Mouse (Mus musculus) MEL (cell line): ENCODE measurements around the gene BC024978. TPM values are rescaled to one million over a fixed set of nuclear protein-coding genes. Genes with fewer than 3 reads are reported as not detected.

ENCODE experiments used
- DNase-seq: peaks from one replicate; pipeline ENCODE4 v3.0.0; 2011; ENCODE audit warnings: low read depth, low spot score
- H3K27ac ChIP-seq: 2 replicates; pipeline ENCODE4 v1.5.1; 2012; ENCODE audit warnings: low read depth, mild to moderate bottlenecking, control low read depth, low read length, moderate library complexity; ENCODE audit not compliant: control insufficient read depth
- H3K27me3 ChIP-seq, 2 experiments: fragments of 150-350 bp in 1 of 2; sonication (generic) in 1 of 2; 2 replicates each; pipeline ENCODE4 v1.6.1; 2012; ENCODE audit warnings: low read length in 2 of 2, mild to moderate bottlenecking in 2 of 2, improper control_type of control experiment in 1 of 2, moderate library complexity in 1 of 2; ENCODE audit not compliant: insufficient read depth in 2 of 2, control insufficient read depth in 1 of 2
- H3K36me3 ChIP-seq, 2 experiments: 2 replicates each; pipeline ENCODE4 v1.6.1; 2012 to 2014; ENCODE audit warnings: low read length in 2 of 2, improper control_type of control experiment in 1 of 2, inconsistent platforms in 1 of 2, mild to moderate bottlenecking in 1 of 2; ENCODE audit not compliant: insufficient read depth in 2 of 2, control insufficient read depth in 1 of 2
- H3K4me1 ChIP-seq, 2 experiments: fragments of 150-350 bp in 1 of 2; sonication (generic) in 1 of 2; 2 replicates each; pipeline ENCODE4 v1.6.1; 2012; ENCODE audit warnings: low read length in 2 of 2, improper control_type of control experiment in 1 of 2, mild to moderate bottlenecking in 1 of 2; ENCODE audit not compliant: insufficient read depth in 2 of 2, control insufficient read depth in 1 of 2
- H3K4me3 ChIP-seq, 2 experiments: fragments of 150-350 bp in 1 of 2; sonication (generic) in 1 of 2; 2 replicates each; pipeline ENCODE4 v1.5.1; 2012; ENCODE audit warnings: low read depth in 2 of 2, low read length in 2 of 2, mild to moderate bottlenecking in 2 of 2, moderate library complexity in 2 of 2, control low read depth in 1 of 2, improper control_type of control experiment in 1 of 2; ENCODE audit not compliant: control insufficient read depth in 1 of 2, insufficient read depth in 1 of 2
- H3K79me2 ChIP-seq: 2 replicates; pipeline ENCODE4 v1.6.1; 2012; ENCODE audit warnings: mild to moderate bottlenecking, low read length, moderate library complexity; ENCODE audit not compliant: control insufficient read depth, poor library complexity, insufficient read depth
- H3K9ac ChIP-seq: 2 replicates; pipeline ENCODE4 v1.6.1; 2012; ENCODE audit warnings: low read depth, mild to moderate bottlenecking, control low read depth, low read length, moderate library complexity; ENCODE audit not compliant: control insufficient read depth, poor library complexity, severe bottlenecking
- H3K9me3 ChIP-seq: fragments of 150-350 bp; sonication (generic); replicated peaks from 2 replicates; pipeline ENCODE4 v1.6.1; 2012; ENCODE audit warnings: mild to moderate bottlenecking, low read length, improper control_type of control experiment, moderate library complexity; ENCODE audit not compliant: insufficient read depth
- CHD1 ChIP-seq: IDR thresholded peaks from 2 replicates; pipeline ENCODE4 v1.6.1; 2012; ENCODE audit warnings: low read depth, mild to moderate bottlenecking, inconsistent platforms, low read length, improper control_type of control experiment
- EP300 ChIP-seq, 2 experiments: IDR thresholded peaks; 2 replicates each; pipeline ENCODE4 v1.6.1; 2011; ENCODE audit warnings: improper control_type of control experiment in 2 of 2, low read length in 2 of 2, low read depth in 1 of 2, mild to moderate bottlenecking in 1 of 2
- GABPA ChIP-seq: IDR thresholded peaks from 2 replicates; pipeline ENCODE4 v1.6.1; 2012; ENCODE audit warnings: low read depth, mild to moderate bottlenecking, inconsistent platforms, low read length, improper control_type of control experiment, moderate library complexity
- GATA1 ChIP-seq: IDR thresholded peaks from 2 replicates; pipeline ENCODE4 v1.6.1; 2011; ENCODE audit warnings: low read depth, low read length, improper control_type of control experiment
- KAT2A ChIP-seq: conservative IDR thresholded peaks from 2 replicates; pipeline ENCODE4 v1.6.1; 2012; ENCODE audit warnings: low read depth, low read length, improper control_type of control experiment, inconsistent platforms
- MAFK ChIP-seq: IDR thresholded peaks from 2 replicates; pipeline ENCODE4 v1.6.1; 2011; ENCODE audit warnings: low read depth, mild to moderate bottlenecking, low read length, improper control_type of control experiment, borderline replicate concordance
- MAX ChIP-seq: IDR thresholded peaks from 2 replicates; pipeline ENCODE4 v1.6.1; 2011; ENCODE audit warnings: low read length, improper control_type of control experiment
- MAZ ChIP-seq: IDR thresholded peaks from 2 replicates; pipeline ENCODE4 v1.6.1; 2012; ENCODE audit warnings: low read depth, mild to moderate bottlenecking, inconsistent platforms, low read length, improper control_type of control experiment
- MEF2A ChIP-seq: IDR thresholded peaks from 2 replicates; pipeline ENCODE4 v1.6.1; 2014; ENCODE audit warnings: low read depth, mild to moderate bottlenecking, inconsistent platforms, low read length, improper control_type of control experiment; ENCODE audit not compliant: poor library complexity, insufficient replicate concordance, severe bottlenecking; ENCODE audit errors: extremely low read depth
- MYC ChIP-seq: IDR thresholded peaks from 2 replicates; pipeline ENCODE4 v1.6.1; 2011; ENCODE audit warnings: low read depth, mild to moderate bottlenecking, low read length, improper control_type of control experiment, moderate library complexity
- NELFE ChIP-seq: IDR thresholded peaks from 2 replicates; pipeline ENCODE4 v1.6.1; 2011; ENCODE audit warnings: low read depth, low read length, improper control_type of control experiment
- NRF1 ChIP-seq: IDR thresholded peaks from 2 replicates; pipeline ENCODE4 v1.6.1; 2014; ENCODE audit warnings: low read depth, mild to moderate bottlenecking, inconsistent platforms, low read length, improper control_type of control experiment, moderate library complexity; ENCODE audit not compliant: poor library complexity, insufficient read depth, severe bottlenecking
- SIN3A ChIP-seq: IDR thresholded peaks from 2 replicates; pipeline ENCODE4 v1.6.1; 2012; ENCODE audit warnings: low read length, improper control_type of control experiment, inconsistent platforms
- ZKSCAN1 ChIP-seq: IDR thresholded peaks from 2 replicates; pipeline ENCODE4 v1.6.1; 2012; ENCODE audit warnings: low read depth, mild to moderate bottlenecking, inconsistent platforms, low read length, improper control_type of control experiment, moderate library complexity
- ZMIZ1 ChIP-seq: IDR thresholded peaks from 2 replicates; pipeline ENCODE4 v1.6.1; 2012; ENCODE audit warnings: low read depth, mild to moderate bottlenecking, inconsistent platforms, low read length, improper control_type of control experiment, moderate library complexity
- ZNF384 ChIP-seq: IDR thresholded peaks from 2 replicates; pipeline ENCODE4 v1.6.1; 2012; ENCODE audit warnings: low read depth, mild to moderate bottlenecking, inconsistent platforms, low read length, improper control_type of control experiment
- polyA plus RNA-seq, 2 experiments: library from polyadenylated mRNA; stranded (reverse) in 1 of 2; unstranded in 1 of 2; fragments of >175 nt in 1 of 2; fragments of >200 nt in 1 of 2; gene quantifications; 2 replicates each; pipeline versions ENCODE4 v1.2.1 to v1.2.4; 2012; ENCODE audit warnings: low replicate concordance in 2 of 2, low read depth in 1 of 2; ENCODE audit not compliant: insufficient read length in 2 of 2, insufficient read depth in 1 of 2, missing spikeins in 1 of 2
- total RNA-seq: library from RNA; depleted of rRNA; stranded (reverse); fragments of 300-350 nt; gene quantifications from 2 replicates; pipeline ENCODE4 v1.2.3, GENCODE M21; 2012

Gene BC024978
- total and polyA plus RNA-seq, 3 experiments: 2.1 to 7.1 TPM; not detected in 1

DNA sequence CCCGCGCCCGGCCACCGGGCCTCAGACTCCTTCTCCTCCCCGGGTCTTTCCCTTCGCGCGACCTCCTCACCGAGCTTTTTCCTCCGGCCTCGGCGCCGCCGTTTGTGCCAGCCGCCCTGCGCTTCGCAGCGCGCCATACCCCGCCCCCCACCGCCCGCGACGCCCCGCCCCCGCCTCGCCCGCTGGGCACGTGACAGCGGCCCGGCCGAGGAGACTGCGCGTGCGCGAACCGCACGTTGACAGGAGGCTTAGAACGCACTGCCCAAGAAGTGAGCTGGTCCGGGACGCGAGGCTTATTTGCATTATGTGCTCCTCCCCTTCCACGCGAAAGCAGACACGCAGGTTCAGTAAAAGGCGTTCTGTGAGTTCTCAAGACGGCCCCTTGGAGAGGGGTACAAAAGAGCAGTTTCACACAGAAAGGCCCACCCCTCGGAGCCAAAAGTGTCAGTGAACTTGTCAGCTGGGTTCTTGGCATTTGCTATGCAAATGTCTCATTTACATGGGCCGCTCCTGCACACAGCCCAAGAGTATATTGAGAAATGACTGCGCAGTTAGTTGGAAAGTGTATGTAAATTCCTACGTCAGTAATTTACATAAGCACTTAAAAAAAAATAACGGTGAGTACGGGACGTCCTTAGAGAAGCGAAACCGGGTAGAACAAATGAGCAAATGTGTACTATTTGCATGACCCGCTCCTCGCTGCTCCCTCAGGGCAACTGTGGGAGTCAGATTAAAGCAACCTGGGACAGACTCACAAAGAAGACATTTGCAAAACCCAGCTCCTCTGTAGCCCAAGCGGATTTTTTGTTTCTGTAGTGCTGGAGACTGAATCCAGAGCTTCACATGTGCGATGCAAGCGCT lies 28.7 kb upstream of the BC024978 start, which contains the start of gene Egln2 (continued):
- TF ChIP-seq MAFK: no peak
- TF ChIP-seq ZMIZ1: peak; percentile 53; the same call in 1 of the 2 replicates
- TF ChIP-seq NELFE: peak; percentile 79
- peak; percentile 90 for TF ChIP-seq SIN3A
- TF ChIP-seq ZNF384: peak; percentile 97
- no peak for TF ChIP-seq GATA1
- TF ChIP-seq GABPA: no peak
- no peak for TF ChIP-seq MEF2A
- no peak for TF ChIP-seq CHD1
- TF ChIP-seq EP300 (IDR thresholded peaks at IDR 0.05; ENCODE audit: low read depth in 1 of 2, low read length in 2 of 2): peak in 1 of 2 experiments; percentile 38; a peak in 2 of 4 replicates
- peak; percentile 69 for TF ChIP-seq NRF1
- TF ChIP-seq MAZ: no peak; the same call in none of the 2 replicates
- 0 out of 2 replicates have a peak, but pooled peaks have one; percentile 33 for TF ChIP-seq ZKSCAN1

DNA sequence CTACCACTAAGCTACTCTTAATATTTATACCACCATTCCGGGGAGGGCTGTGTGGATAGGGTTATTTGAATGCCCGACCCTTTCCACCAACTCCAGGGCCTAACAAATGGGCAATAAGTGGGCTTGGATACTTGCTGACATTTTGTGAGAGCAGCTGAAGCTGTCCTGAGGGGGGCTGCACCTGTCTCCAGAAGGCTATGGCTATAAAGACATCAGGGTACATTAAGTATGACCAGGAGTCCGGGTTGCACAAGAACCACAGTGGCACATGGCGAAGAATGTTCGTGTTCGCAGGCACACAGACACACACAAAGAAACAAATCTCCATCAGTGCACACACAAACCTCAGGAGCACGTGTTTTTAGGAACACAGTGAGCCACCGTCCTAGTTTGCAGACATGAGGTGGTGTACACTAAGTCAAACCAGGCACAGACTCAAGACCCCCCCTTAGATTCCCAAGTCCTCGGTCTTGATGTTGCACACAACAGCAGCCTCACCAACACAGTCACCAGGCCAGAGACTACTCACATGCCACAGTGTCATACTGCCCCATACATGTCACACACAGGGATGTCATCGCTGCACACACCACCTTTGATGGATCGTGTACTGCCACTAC lies 28.0 kb upstream of the BC024978 start:
- no peak for DNase-seq
- Histone ChIP-seq H3K4me3 (peak overlapping the region; percentile 69 to 73), H3K79me2 (peaks cover 11% of the 10 kb centered on the region), H3K4me1 (peaks cover 7 to 10% of the 10 kb centered on the region in 2 experiments; a peak in 3 of 4 replicates), H3K36me3 (peaks cover 0 to 3% of the 10 kb centered on the region in 2 experiments; a peak in 1 of 4 replicates), H3K27me3 (no peaks in the 10 kb centered on the region), H3K9me3 (no peaks in the 10 kb centered on the region), H3K9ac (peak overlapping the region; percentile 88), H3K27ac (peak overlapping the region; percentile 96)
- TF ChIP-seq KAT2A (0 out of 2 replicates have a peak, but pooled peaks have one; percentile 20), MAFK (0 out of 2 replicates have a peak, but pooled peaks have one; percentile 13), MAX (peak; percentile 87), MYC (peak; percentile 63), GABPA (no peak)
